Mouse (Mus musculus): ENCODE measurements around the gene Rph3al.

- no peak for TF ChIP-seq ZNF384 (IDR thresholded peaks at IDR 0.05; ENCODE audit: low read depth, low read length)
- no peak for TF ChIP-seq MAFK (IDR thresholded peaks at IDR 0.05; ENCODE audit: insufficient read depth, low read depth, low read length)
- no peak for TF ChIP-seq CHD2 (IDR thresholded peaks at IDR 0.05; ENCODE audit: low read depth, low read length)
These were observed 143.5 kb downstream of the Rph3al start for GRCm38 (mm10) chr11:75794602-75795320.
